13 mouse cellular contexts compared by ENCODE assay signal in the genomic region with DNA sequence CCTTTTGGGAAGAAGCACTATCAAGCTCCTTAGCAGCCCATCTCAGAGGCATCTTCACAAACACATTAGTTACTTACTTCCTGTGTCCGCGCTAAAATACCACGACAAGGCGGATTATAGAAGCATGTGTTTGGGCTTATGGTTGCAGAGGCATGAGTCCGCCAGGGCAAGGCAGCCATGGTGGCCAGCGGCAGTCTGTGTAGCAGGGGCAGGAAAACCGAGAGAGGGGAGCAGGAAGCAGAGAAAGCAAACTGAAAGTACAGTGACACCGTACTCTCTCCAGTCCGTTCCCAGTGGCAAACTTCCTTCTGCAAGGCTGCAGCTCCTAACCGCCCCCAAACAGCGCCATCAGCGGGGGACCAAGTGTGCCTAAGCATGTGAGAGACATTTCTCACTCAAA. TPM values are rescaled to one million over a fixed set of nuclear protein-coding genes. Genes with fewer than 3 reads are reported as not detected.
DNase-seq lines count a peak whose midpoint lies in the region; ATAC-seq lines count a peak whose summit lies in the region.
"Had no signal": no experiment of that assay in that cellular context is flagged by ENCODE, and none has a peak within 500 bp of the region (broad histone marks: within the 10 kb centered on the region; RNA-seq: fewer than 3 reads in every experiment).

No protein-coding gene starts in this region.

- H3K36me3 ChIP-seq in heart, embryonic 13.5 days = no peaks in the 10 kb centered on the region
- H3K36me3 ChIP-seq in liver, embryonic 16.5 days (ENCODE audit: control insufficient read depth, insufficient read depth) = no peaks in the 10 kb centered on the region
- H3K36me3 ChIP-seq: hindbrain, embryonic 10.5 days; kidney, embryonic 15.5 days; limb, embryonic 13.5 days had no signal

- no peak overlapping the region for H3K27ac ChIP-seq in heart, embryonic 13.5 days (replicated peaks)
- no peak overlapping the region for H3K27ac ChIP-seq in liver, embryonic 16.5 days (ENCODE audit: low read length)
- H3K27ac ChIP-seq: forebrain, embryonic 13.5 days; hindbrain, embryonic 10.5 days; kidney, embryonic 15.5 days; limb, embryonic 13.5 days had no signal

- H3K27me3 ChIP-seq in heart, embryonic 13.5 days (replicated peaks) = no peaks in the 10 kb centered on the region
- H3K27me3 ChIP-seq in liver, embryonic 16.5 days (ENCODE audit: control insufficient read depth, insufficient read depth, low read depth, low read length) = no peaks in the 10 kb centered on the region; the same call in none of the 2 replicates
- H3K27me3 ChIP-seq: forebrain, embryonic 13.5 days; kidney, embryonic 15.5 days; limb, embryonic 13.5 days had no signal

- ATAC-seq in heart, embryonic 13.5 days (ENCODE audit: extremely low read depth, insufficient number of reproducible peaks, low FRiP score, low TSS enrichment) = no peak
- no peak for ATAC-seq in liver, embryonic 16.5 days (ENCODE audit: low read depth)
- ATAC-seq: activated CD4-positive, CD25-positive, alpha-beta regulatory T cell, adult 4 months; forebrain, embryonic 13.5 days had no signal

- no peak for DNase-seq in heart, adult 8-10 months (ENCODE audit: low spot score)
- peak; percentile 11 for DNase-seq in thymus, postnatal 0 days (ENCODE audit: low spot score)
- DNase-seq in thymus, postnatal 10 days (ENCODE audit: low spot score in 2 of 2) = no peak
- DNase-seq in thymus, postnatal 4 days = peak; percentile 41
- no peak for DNase-seq in urinary bladder, postnatal 36 days (ENCODE audit: low spot score in 2 of 2)
- DNase-seq in cerebellum, postnatal 4 days (ENCODE audit: low spot score in 2 of 2) = no peak

- H3K4me2 ChIP-seq in heart, embryonic 13.5 days = 0 out of 2 replicates have a peak overlapping the region, but pooled peaks have one; percentile 1
- H3K4me2 ChIP-seq in liver, embryonic 16.5 days (ENCODE audit: low read depth, low read length) = peak overlapping the region; percentile 18; the same call in 1 of the 2 replicates
- H3K4me2 ChIP-seq: forebrain, embryonic 13.5 days; kidney, embryonic 15.5 days; limb, embryonic 13.5 days had no signal

- H3K4me3 ChIP-seq in heart, embryonic 13.5 days = no peak overlapping the region
- H3K4me3 ChIP-seq in liver, embryonic 16.5 days (ENCODE audit: low read depth, low read length) = peak overlapping the region; percentile 38
- H3K4me3 ChIP-seq: forebrain, embryonic 13.5 days; hindbrain, embryonic 10.5 days; kidney, embryonic 15.5 days; limb, embryonic 13.5 days had no signal

- H3K4me1 ChIP-seq in heart, embryonic 13.5 days = peaks cover 19% of the 10 kb centered on the region
- peaks cover 10% of the 10 kb centered on the region for H3K4me1 ChIP-seq in liver, embryonic 16.5 days (ENCODE audit: control insufficient read depth, low read depth, low read length)

- H3K9ac ChIP-seq in heart, embryonic 13.5 days = no peak overlapping the region
- no peak overlapping the region for H3K9ac ChIP-seq in liver, embryonic 16.5 days (ENCODE audit: low read depth, low read length)
- H3K9ac ChIP-seq: forebrain, embryonic 13.5 days; kidney, embryonic 15.5 days; limb, embryonic 13.5 days had no signal

- WGBS in heart, embryonic 13.5 days = 54% methylated on average over 12 of the region's 12 CpGs
- 36% methylated on average over 12 of the region's 12 CpGs for WGBS in liver, embryonic 16.5 days (ENCODE audit: insufficient replicate concordance)

- H3K9me3 ChIP-seq in heart, embryonic 13.5 days = no peaks in the 10 kb centered on the region
- no peaks in the 10 kb centered on the region for H3K9me3 ChIP-seq in liver, embryonic 16.5 days (replicated peaks; ENCODE audit: control insufficient read depth, low read length)
- H3K9me3 ChIP-seq: forebrain, embryonic 13.5 days; hindbrain, embryonic 10.5 days; kidney, embryonic 15.5 days; limb, embryonic 13.5 days had no signal

RNA-seq across cellular contexts. Expression of a gene that starts 3.1 kb away (rescaled TPM):
- polyA plus RNA-seq in heart, embryonic 13.5 days (2015; fragmentation: Nextera tagmentation; extraction: Ambion mirVana) = 21.8 and 22.3 TPM in 2 replicates
- total RNA-seq in heart, adult 8-10 months (2022) = 10 to 100 TPM; 13.0 to 15.3 (median 13.5) TPM
- 5.8 and 6.9 TPM in 2 replicates for polyA plus RNA-seq in thymus, postnatal 0 days (2015; fragmentation: Nextera tagmentation; extraction: Ambion mirVana)
- polyA plus RNA-seq in liver, embryonic 16.5 days (2015; fragmentation: Nextera tagmentation; extraction: Ambion mirVana) = 1.6 and 2.2 TPM in 2 replicates

RNA-seq across cellular contexts. Expression of a gene that starts 18.8 kb away (rescaled TPM):
- polyA plus RNA-seq in heart, embryonic 13.5 days (2015; fragmentation: Nextera tagmentation; extraction: Ambion mirVana) = 1.2 and 1.5 TPM in 2 replicates
- total RNA-seq in heart, adult 8-10 months (2022) = under 1 TPM in 1 of 4 experiments, not detected in 3; 0.22 TPM
- 0.26 and 0.28 TPM in 2 replicates for polyA plus RNA-seq in thymus, postnatal 0 days (2015; fragmentation: Nextera tagmentation; extraction: Ambion mirVana)
- 0.34 and 0.66 TPM in 2 replicates for polyA plus RNA-seq in liver, embryonic 16.5 days (2015; fragmentation: Nextera tagmentation; extraction: Ambion mirVana)
- polyA plus RNA-seq: activated CD4-positive, CD25-positive, alpha-beta regulatory T cell, adult 4 months had no signal

RNA-seq across cellular contexts. Expression of a gene that starts 28.5 kb away (rescaled TPM):
- 12.3 TPM in 2 replicates for polyA plus RNA-seq in heart, embryonic 13.5 days (2015; fragmentation: Nextera tagmentation; extraction: Ambion mirVana)
- total RNA-seq in heart, adult 8-10 months (2022) = 10 to 100 TPM; 25.8 to 42.5 (median 34.9) TPM
- 31.9 and 42.4 TPM in 2 replicates for polyA plus RNA-seq in thymus, postnatal 0 days (2015; fragmentation: Nextera tagmentation; extraction: Ambion mirVana)
- polyA plus RNA-seq in liver, embryonic 16.5 days (2015; fragmentation: Nextera tagmentation; extraction: Ambion mirVana) = 2.8 and 5.9 TPM in 2 replicates

Comparison
In these comparisons a context has a peak if more than half of its experiments do, and no peak if none do; other contexts are left out.
1. DNase-seq: peak in thymus, postnatal 0 days (single experiment) and thymus, postnatal 4 days (single experiment); none in heart, adult 8-10 months (single experiment), thymus, postnatal 10 days (0 of 2), urinary bladder, postnatal 36 days (0 of 2) and cerebellum, postnatal 4 days (0 of 2).